Mouse (Mus musculus): ENCODE measurements at regions not wholly inside any gene's neighbourhood (a gene's known extent, or its start where the extent isn't known, plus 50 kb on each side); places are given as distances from the start of the nearest gene placed in this dataset.

GRCm38 (mm10) chr13:80690654-80691386 lies 192.4 kb upstream of the Arrdc3 start:
- Histone ChIP-seq H3K27ac (no peak overlapping the region), H3K4me1 (replicated peaks; ENCODE audit: control insufficient read depth in 2 of 2, insufficient read depth in 2 of 2, low read length in 1 of 2) (no peaks in the 10 kb centered on the region), H3K9me3 (ENCODE audit: control insufficient read depth, low read length) (no peaks in the 10 kb centered on the region), H3K4me2 (ENCODE audit: low read depth) (no peak overlapping the region), H3K9ac (replicated peaks) (no peak overlapping the region), H3K36me3 (replicated peaks; ENCODE audit: control insufficient read depth, insufficient read depth, low read depth) (no peaks in the 10 kb centered on the region), H3K4me3 (ENCODE audit: insufficient read depth in 1 of 2, low read depth in 2 of 2, low read length in 2 of 2) (no peak overlapping the region), H3K27me3 (ENCODE audit: control insufficient read depth, insufficient read depth, low read length) (no peaks in the 10 kb centered on the region)
- WGBS (ENCODE audit: insufficient replicate concordance): 28% methylated on average over 4 of the region's 4 CpGs
- no peak for TF ChIP-seq CTCF (IDR thresholded peaks at IDR 0.05; ENCODE audit: low read depth)
- no peak for ATAC-seq (ENCODE audit: insufficient read depth)
- DNase-seq (ENCODE audit: low read depth in 3 of 3, low spot score in 3 of 3): no peak

- no peak overlapping the region for H3K4me3 ChIP-seq (ENCODE audit: insufficient read depth in 1 of 2, low read depth in 2 of 2, low read length in 2 of 2)
- TF ChIP-seq EP300 (IDR thresholded peaks at IDR 0.05; ENCODE audit: low read depth) (no peak), CTCF (IDR thresholded peaks at IDR 0.05; ENCODE audit: low read depth) (no peak)
- no peaks in the 10 kb centered on the region for H3K4me1 ChIP-seq (replicated peaks; ENCODE audit: control insufficient read depth in 2 of 2, insufficient read depth in 2 of 2, low read length in 1 of 2)
- H3K9ac ChIP-seq (replicated peaks): no peak overlapping the region
- H3K9me3 ChIP-seq (ENCODE audit: control insufficient read depth, low read length): no peaks in the 10 kb centered on the region
- H3K27ac ChIP-seq: no peak overlapping the region
- no peak for ATAC-seq (ENCODE audit: insufficient read depth)
- no peaks in the 10 kb centered on the region for H3K27me3 ChIP-seq (ENCODE audit: control insufficient read depth, insufficient read depth, low read length)
- H3K36me3 ChIP-seq (replicated peaks; ENCODE audit: control insufficient read depth, insufficient read depth, low read depth): no peaks in the 10 kb centered on the region
- no peak overlapping the region for H3K4me2 ChIP-seq (ENCODE audit: low read depth)
- WGBS (ENCODE audit: insufficient replicate concordance): 33% methylated on average over 1 of the region's 1 CpGs
- DNase-seq (ENCODE audit: low read depth in 3 of 3, low spot score in 3 of 3): no peak
Measured at GRCm38 (mm10) chr13:80695549-80696150, 187.5 kb upstream of the Arrdc3 start.

GRCm38 (mm10) chr13:80709531-80710306 lies 173.5 kb upstream of the Arrdc3 start:
- 52% methylated on average over 9 of the region's 9 CpGs for WGBS (ENCODE audit: insufficient replicate concordance)
- no peak for TF ChIP-seq EP300 (IDR thresholded peaks at IDR 0.05; ENCODE audit: low read depth)
- no peak for TF ChIP-seq CTCF (IDR thresholded peaks at IDR 0.05; ENCODE audit: low read depth)
- H3K4me2 ChIP-seq (ENCODE audit: low read depth): no peak overlapping the region
- DNase-seq (ENCODE audit: low read depth in 3 of 3, low spot score in 3 of 3) (no peak), ATAC-seq (ENCODE audit: insufficient read depth) (no peak)
- no peaks in the 10 kb centered on the region for H3K27me3 ChIP-seq (ENCODE audit: control insufficient read depth, insufficient read depth, low read length)
- H3K4me3 ChIP-seq (ENCODE audit: insufficient read depth in 1 of 2, low read depth in 2 of 2, low read length in 2 of 2): no peak overlapping the region
- no peak overlapping the region for H3K9ac ChIP-seq (replicated peaks)
- no peaks in the 10 kb centered on the region for H3K36me3 ChIP-seq (replicated peaks; ENCODE audit: control insufficient read depth, insufficient read depth, low read depth)
- H3K27ac ChIP-seq: no peak overlapping the region
- H3K9me3 ChIP-seq (ENCODE audit: control insufficient read depth, low read length): no peaks in the 10 kb centered on the region
- H3K4me1 ChIP-seq (replicated peaks; ENCODE audit: control insufficient read depth in 2 of 2, insufficient read depth in 2 of 2, low read length in 1 of 2): no peaks in the 10 kb centered on the region

GRCm38 (mm10) chr13:80719313-80719712 lies 163.9 kb upstream of the Arrdc3 start:
- Histone ChIP-seq H3K27me3 (ENCODE audit: control insufficient read depth, insufficient read depth, low read length) (no peaks in the 10 kb centered on the region), H3K4me3 (ENCODE audit: insufficient read depth in 1 of 2, low read depth in 2 of 2, low read length in 2 of 2) (no peak overlapping the region), H3K27ac (no peak overlapping the region), H3K4me1 (replicated peaks; ENCODE audit: control insufficient read depth in 2 of 2, insufficient read depth in 2 of 2, low read length in 1 of 2) (no peaks in the 10 kb centered on the region), H3K9ac (replicated peaks) (no peak overlapping the region), H3K9me3 (ENCODE audit: control insufficient read depth, low read length) (no peaks in the 10 kb centered on the region), H3K36me3 (replicated peaks; ENCODE audit: control insufficient read depth, insufficient read depth, low read depth) (no peaks in the 10 kb centered on the region), H3K4me2 (ENCODE audit: low read depth) (no peak overlapping the region)
- 44% methylated on average over 3 of the region's 3 CpGs for WGBS (ENCODE audit: insufficient replicate concordance)
- ATAC-seq (ENCODE audit: insufficient read depth) (no peak), DNase-seq (ENCODE audit: low read depth in 3 of 3, low spot score in 3 of 3) (no peak)
- TF ChIP-seq CTCF (IDR thresholded peaks at IDR 0.05; ENCODE audit: low read depth) (no peak), EP300 (IDR thresholded peaks at IDR 0.05; ENCODE audit: low read depth) (no peak)
